Mouse (Mus musculus): ENCODE measurements around the gene Mafg.

Gene Mafg

DNA sequence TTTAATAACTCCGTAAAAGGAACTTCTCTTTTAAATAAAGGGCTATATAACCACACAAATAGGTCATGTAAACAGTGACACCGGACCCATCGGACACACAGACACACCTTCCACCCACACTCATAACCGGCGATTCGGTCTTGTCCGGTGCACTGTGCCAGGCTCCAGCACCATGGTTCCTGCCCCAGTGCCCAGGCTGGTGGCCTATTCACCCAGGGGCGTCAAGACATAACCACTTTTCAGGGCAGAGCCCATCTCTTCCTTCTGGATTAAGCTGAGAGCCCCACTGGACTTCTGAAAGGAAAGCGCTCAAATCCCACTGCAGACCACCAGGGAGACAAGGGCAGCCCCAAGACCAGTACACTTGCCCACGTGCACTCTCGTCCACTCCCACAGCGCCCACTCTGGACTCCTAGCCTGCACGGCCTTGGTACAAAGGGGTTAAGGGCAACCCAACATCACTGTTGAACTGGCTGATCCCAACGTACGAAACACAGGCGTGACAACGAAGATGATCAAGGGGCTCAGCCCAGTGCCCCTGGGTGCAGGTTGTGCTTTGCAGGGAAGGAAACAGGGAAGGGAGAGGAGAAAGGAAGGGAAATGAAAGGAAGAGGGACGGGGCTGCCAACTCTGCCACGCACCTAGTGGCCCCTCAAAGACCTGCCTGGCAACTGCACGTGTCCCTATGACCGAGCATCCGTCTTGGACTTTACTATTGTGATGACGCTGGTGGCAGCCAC lies 4.6 kb downstream of the Mafg start:
- H3K9me3 ChIP-seq (ENCODE audit: low read length): no peaks in the 10 kb centered on the region
- H3K4me1 ChIP-seq (replicated peaks; ENCODE audit: low read depth, low read length): peaks cover 82% of the 10 kb centered on the region
- H3K27me3 ChIP-seq (ENCODE audit: insufficient read depth, low read length): no peaks in the 10 kb centered on the region
- peaks cover 57% of the 10 kb centered on the region for H3K36me3 ChIP-seq (ENCODE audit: insufficient read depth, low read length)
- TF ChIP-seq NANOG (IDR thresholded peaks at IDR 0.05; ENCODE audit: borderline replicate concordance, low read length) (no peak), CTCF (conservative IDR thresholded peaks at IDR 0.05; ENCODE audit: low read length) (no peak), POU5F1 (IDR thresholded peaks at IDR 0.05; ENCODE audit: borderline replicate concordance, low read length) (no peak)
- H3K4me3 ChIP-seq (replicated peaks; ENCODE audit: low read length): peak overlapping the region; percentile 95

DNA sequence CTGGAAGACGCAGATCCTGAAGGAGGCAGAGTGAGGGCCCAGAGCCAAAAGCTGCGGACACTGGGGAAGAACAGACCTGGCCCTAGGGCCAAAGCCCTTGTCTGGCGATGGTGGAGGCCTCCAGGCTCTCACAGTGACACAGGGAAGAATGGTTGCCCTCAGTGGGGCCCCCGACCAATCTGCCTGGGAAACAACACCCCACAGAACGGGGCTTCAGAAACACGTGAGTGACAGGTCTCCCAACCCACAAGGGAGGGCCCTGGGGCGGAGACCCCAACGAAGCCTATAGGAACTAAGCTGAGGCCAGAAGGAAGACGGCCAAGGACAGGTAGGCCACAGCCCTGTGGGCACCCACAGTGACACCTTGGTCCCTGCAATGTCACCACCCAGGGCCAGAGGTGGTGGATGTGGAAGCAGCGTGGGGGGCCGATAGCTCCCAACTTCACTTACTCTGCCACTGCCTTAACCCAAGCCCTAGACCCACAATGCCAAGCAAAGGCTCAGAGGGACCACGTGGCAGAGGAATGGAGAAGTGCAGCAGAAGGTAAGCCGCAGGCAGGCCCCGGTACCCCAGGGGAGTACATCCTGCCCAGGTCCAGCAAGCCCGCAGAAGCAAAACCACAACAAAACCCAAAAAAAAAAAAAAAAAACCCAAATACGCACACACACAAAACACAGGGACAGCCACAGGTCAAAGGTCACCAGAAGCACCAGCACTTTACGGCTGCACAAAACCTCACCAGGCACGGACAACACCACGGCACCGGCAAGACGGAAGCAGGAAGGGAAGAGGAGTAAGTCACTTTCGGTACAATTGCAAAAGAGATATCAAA lies 5.7 kb downstream of the Mafg start:
- Histone ChIP-seq H3K4me1 (replicated peaks; ENCODE audit: low read depth, low read length) (peaks cover 86% of the 10 kb centered on the region), H3K36me3 (ENCODE audit: insufficient read depth, low read length) (peaks cover 67% of the 10 kb centered on the region), H3K4me3 (replicated peaks; ENCODE audit: low read length) (peak overlapping the region; percentile 37), H3K27me3 (ENCODE audit: insufficient read depth, low read length) (no peaks in the 10 kb centered on the region), H3K9me3 (ENCODE audit: low read length) (no peaks in the 10 kb centered on the region)
- TF ChIP-seq NANOG (IDR thresholded peaks at IDR 0.05; ENCODE audit: borderline replicate concordance, low read length): no peak
- no peak for TF ChIP-seq CTCF (conservative IDR thresholded peaks at IDR 0.05; ENCODE audit: low read length)
- TF ChIP-seq POU5F1 (IDR thresholded peaks at IDR 0.05; ENCODE audit: borderline replicate concordance, low read length): no peak

DNA sequence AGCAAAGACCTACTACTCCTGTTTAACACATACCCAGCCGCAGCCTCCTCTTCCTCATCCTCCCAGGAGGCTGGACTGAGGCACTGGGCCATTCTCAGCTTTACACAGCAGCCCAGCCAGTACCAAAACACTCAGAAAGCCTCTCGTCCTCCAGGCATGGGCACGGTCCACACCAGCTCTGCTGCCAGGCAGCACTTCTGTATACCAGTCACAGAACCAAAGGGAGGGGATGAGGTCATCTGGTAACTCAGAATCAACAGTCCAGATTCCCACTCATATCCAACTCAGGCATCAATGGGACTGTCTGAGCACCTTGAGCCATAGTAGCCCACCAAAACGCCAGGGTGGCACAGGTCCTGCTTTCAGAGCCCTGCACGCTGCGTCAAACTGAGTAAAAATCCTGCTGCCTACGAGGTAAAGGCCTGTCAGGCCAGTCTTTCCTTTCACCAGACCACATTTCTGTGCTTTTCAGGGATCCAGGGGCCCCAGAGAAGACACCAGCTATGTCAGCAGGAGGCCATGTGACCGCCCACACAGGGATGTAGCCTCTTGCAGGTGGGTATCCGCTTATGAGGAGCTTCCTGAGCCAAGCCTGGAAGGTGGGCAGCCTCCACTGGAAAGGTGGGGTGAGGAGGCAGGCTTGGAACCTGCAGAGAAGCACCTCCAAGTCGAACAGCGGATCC lies 6.5 kb downstream of the Mafg start:
- H3K4me1 ChIP-seq (replicated peaks; ENCODE audit: low read depth, low read length): peaks cover 85% of the 10 kb centered on the region
- no peaks in the 10 kb centered on the region for H3K9me3 ChIP-seq (ENCODE audit: low read length)
- TF ChIP-seq CTCF (conservative IDR thresholded peaks at IDR 0.05; ENCODE audit: low read length) (no peak), NANOG (IDR thresholded peaks at IDR 0.05; ENCODE audit: borderline replicate concordance, low read length) (no peak), POU5F1 (IDR thresholded peaks at IDR 0.05; ENCODE audit: borderline replicate concordance, low read length) (no peak)
- H3K4me3 ChIP-seq (replicated peaks; ENCODE audit: low read length): peak overlapping the region; percentile 37; the same call in 1 of the 2 replicates
- H3K36me3 ChIP-seq (ENCODE audit: insufficient read depth, low read length): peaks cover 73% of the 10 kb centered on the region
- H3K27me3 ChIP-seq (ENCODE audit: insufficient read depth, low read length): no peaks in the 10 kb centered on the region

DNA sequence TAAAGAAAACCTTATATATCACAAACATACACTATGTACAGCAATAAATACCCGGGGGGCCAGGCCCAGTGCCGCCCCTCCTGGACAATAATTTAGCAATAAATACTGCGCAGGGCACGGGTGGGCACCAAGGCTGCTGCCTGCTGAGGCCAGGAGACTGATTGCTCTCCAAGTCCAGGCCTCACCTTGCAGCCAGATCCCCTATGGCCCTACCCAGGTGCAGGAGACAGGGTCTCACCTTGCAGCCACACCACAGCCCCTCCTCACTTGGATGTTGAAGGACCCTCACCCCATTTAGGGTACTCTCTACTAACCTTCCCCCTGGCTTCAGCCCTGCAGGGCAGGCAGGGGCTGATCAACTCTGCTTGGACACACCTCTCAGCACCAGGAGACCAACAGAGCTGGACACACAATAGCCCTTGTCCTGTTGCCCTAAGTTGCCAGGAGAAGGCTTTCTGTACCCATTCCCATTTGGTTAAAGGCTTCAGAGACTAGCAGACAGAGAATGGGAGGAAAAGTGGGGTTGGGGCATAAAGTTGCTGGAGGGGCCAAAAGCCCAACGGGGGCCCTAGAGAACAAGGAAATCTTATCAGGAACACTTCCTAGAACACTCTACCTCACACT lies 8.1 kb downstream of the Mafg start, which contains the start of gene Sirt7:
Sirt7 (minus strand) TSS at position 89 of the 624 bp plus-strand sequence.
- TF ChIP-seq POU5F1 (IDR thresholded peaks at IDR 0.05; ENCODE audit: borderline replicate concordance, low read length): no peak
- TF ChIP-seq NANOG (IDR thresholded peaks at IDR 0.05; ENCODE audit: borderline replicate concordance, low read length): no peak
- no peak for TF ChIP-seq CTCF (conservative IDR thresholded peaks at IDR 0.05; ENCODE audit: low read length)
- Histone ChIP-seq H3K4me3 (replicated peaks; ENCODE audit: low read length) (peak within 1 kb of the TSS; percentile 98), H3K36me3 (ENCODE audit: insufficient read depth, low read length) (peaks cover 79% of the 10 kb centered on the region), H3K27me3 (ENCODE audit: insufficient read depth, low read length) (no peaks in the 10 kb centered on the region), H3K4me1 (replicated peaks; ENCODE audit: low read depth, low read length) (peaks cover 83% of the 10 kb centered on the region), H3K9me3 (ENCODE audit: low read length) (no peaks in the 10 kb centered on the region)

DNA sequence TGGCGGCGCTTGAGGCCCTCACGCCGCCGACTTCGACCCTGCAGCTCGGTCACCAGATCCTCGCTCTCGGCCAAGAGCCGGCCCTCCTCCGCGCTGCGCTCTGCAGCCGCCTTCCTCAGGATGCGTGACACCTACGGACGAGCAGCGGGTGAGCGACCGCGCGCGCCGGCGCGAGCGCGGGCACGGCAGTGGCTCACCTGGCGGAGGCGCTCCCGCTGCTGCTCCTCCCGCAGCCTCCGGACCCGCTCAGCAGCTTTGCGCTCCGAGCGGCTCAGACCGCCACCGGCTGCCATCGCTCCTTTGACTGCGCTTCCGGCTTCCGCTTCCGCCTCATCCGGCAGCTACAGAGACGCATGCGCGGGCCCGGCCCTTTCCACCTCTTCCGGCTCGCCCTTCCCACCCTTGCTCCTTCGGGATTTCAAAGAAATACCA lies 8.7 kb downstream of the Mafg start:
- Histone ChIP-seq H3K27me3 (ENCODE audit: insufficient read depth, low read length) (no peaks in the 10 kb centered on the region), H3K36me3 (ENCODE audit: insufficient read depth, low read length) (peaks cover 82% of the 10 kb centered on the region), H3K9me3 (ENCODE audit: low read length) (no peaks in the 10 kb centered on the region), H3K4me1 (replicated peaks; ENCODE audit: low read depth, low read length) (peaks cover 83% of the 10 kb centered on the region), H3K4me3 (replicated peaks; ENCODE audit: low read length) (peak overlapping the region; percentile 98)
- TF ChIP-seq CTCF (conservative IDR thresholded peaks at IDR 0.05; ENCODE audit: low read length) (no peak), NANOG (IDR thresholded peaks at IDR 0.05; ENCODE audit: borderline replicate concordance, low read length) (no peak), POU5F1 (IDR thresholded peaks at IDR 0.05; ENCODE audit: borderline replicate concordance, low read length) (no peak)

DNA sequence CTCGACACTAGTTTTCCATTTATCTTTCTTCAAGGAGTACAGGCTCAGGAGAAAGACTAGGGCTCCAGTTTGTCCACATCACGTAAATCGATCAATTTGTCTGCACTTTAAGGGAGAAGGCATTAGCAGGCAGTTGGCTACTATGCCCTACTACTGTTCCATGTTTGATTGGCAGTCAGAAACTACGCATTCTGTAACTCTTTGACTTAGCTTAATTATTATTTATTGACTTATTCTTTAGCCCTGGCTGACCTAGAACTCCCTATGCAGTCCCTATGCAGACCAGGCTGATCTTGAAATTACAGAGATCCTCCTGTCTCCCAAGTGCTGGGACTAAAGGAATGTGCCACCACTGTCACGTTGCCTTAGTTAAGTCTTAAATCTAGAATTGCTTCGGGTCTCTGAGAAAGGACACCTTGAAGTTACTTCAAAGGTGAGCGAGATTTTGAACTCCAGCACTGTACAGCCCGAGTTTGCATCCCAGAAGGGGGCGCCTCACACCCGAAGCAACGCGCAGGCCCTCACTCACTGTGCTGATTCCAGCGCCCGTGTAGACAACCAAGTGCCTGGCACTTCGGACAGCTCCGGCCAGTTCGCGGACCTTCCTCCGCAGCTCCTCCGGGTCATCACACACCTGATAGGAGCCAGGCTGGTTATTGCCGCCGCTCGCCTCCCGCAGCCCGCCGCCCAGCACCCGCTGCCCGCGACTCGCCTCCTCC lies 9.3 kb downstream of the Mafg start:
- H3K4me1 ChIP-seq (replicated peaks; ENCODE audit: low read depth, low read length): peaks cover 80% of the 10 kb centered on the region
- H3K36me3 ChIP-seq (ENCODE audit: insufficient read depth, low read length): peaks cover 81% of the 10 kb centered on the region
- peak; percentile 45 for TF ChIP-seq CTCF (conservative IDR thresholded peaks at IDR 0.05; ENCODE audit: low read length)
- no peak for TF ChIP-seq POU5F1 (IDR thresholded peaks at IDR 0.05; ENCODE audit: borderline replicate concordance, low read length)
- TF ChIP-seq NANOG (IDR thresholded peaks at IDR 0.05; ENCODE audit: borderline replicate concordance, low read length): no peak
- H3K27me3 ChIP-seq (ENCODE audit: insufficient read depth, low read length): no peaks in the 10 kb centered on the region
- H3K4me3 ChIP-seq (replicated peaks; ENCODE audit: low read length): peak overlapping the region; percentile 98
- H3K9me3 ChIP-seq (ENCODE audit: low read length): no peaks in the 10 kb centered on the region

DNA sequence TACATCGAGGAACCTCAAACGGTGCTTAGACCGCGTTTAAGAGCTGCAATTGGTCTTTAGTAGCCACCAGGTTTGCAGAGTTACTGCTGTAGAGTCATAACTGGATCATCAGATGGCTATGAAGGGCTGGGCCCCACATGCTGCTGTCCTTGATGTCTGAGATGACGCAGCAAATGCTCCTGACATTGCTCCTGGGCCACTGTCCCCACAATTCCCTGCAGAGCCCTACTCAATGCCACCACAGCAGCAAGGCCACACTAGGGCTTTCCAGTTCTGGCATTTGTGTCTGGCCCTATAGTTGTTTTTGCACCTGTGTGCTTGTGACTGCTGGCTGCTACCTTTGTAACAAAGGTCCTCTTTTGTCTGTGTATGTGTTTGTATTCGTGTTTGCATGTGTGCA lies 10.6 kb downstream of the Mafg start:
- no peak for TF ChIP-seq POU5F1 (IDR thresholded peaks at IDR 0.05; ENCODE audit: borderline replicate concordance, low read length)
- TF ChIP-seq NANOG (IDR thresholded peaks at IDR 0.05; ENCODE audit: borderline replicate concordance, low read length): no peak
- no peak for TF ChIP-seq CTCF (conservative IDR thresholded peaks at IDR 0.05; ENCODE audit: low read length)
- Histone ChIP-seq H3K4me1 (replicated peaks; ENCODE audit: low read depth, low read length) (peaks cover 79% of the 10 kb centered on the region), H3K27me3 (ENCODE audit: insufficient read depth, low read length) (no peaks in the 10 kb centered on the region), H3K36me3 (ENCODE audit: insufficient read depth, low read length) (peaks cover 79% of the 10 kb centered on the region), H3K4me3 (replicated peaks; ENCODE audit: low read length) (no peak overlapping the region), H3K9me3 (ENCODE audit: low read length) (no peaks in the 10 kb centered on the region)

All from E14TG2a.4 (cell line).